Mouse (Mus musculus): Measurements from ENCODE around the gene Socs1.
"Not testable (repeated sequence)": the region's sequence is repeated elsewhere in the genome, so short reads cannot be mapped to it uniquely, and the experiment has no call there.

The Socs1 gene
- long read RNA-seq, experiment 1, partial matches to known transcripts = 0 of 1 reads
- long read RNA-seq, experiment 1, other reads (novel, unspliced or antisense) = 0 of 1 reads
- long read RNA-seq, experiment 2, partial matches to known transcripts = 0 of 2 reads
- long read RNA-seq, experiment 2, other reads (novel, unspliced or antisense) = 1 of 2 reads

- intact Hi-C loops (cut with DNase I) = loop anchor here (5.0 to 10.0 kb wide), 3 partner anchors 59 to 143 kb away; no protein-coding TSS in a partner anchor
Observed at GRCm38 (mm10) chr16:10785371-10786231, at the start of gene Socs1. Gene Socs1 (minus strand): TSS chr16:10785536.

GRCm38 (mm10) chr16:10834542-10834910 is 49.2 kb upstream of the Socs1 start:
- intact Hi-C loops (cut with DNase I) = no loop called here

- intact Hi-C loops (cut with DNase I) = no loop called here
Observed at GRCm38 (mm10) chr16:10828461-10828805, 43.1 kb upstream of the Socs1 start.

GRCm38 (mm10) chr16:10827766-10828460 is 42.6 kb upstream of the Socs1 start:
- intact Hi-C loops (cut with DNase I) = no loop called here

GRCm38 (mm10) chr16:10827269-10827668 is 41.9 kb upstream of the Socs1 start:
- intact Hi-C loops (cut with DNase I) = no loop called here

- intact Hi-C loops (cut with DNase I) = no loop called here
Observed at GRCm38 (mm10) chr16:10825840-10826239, 40.5 kb upstream of the Socs1 start.

- intact Hi-C loops (cut with DNase I) = no loop called here
Observed at GRCm38 (mm10) chr16:10824536-10824935, 39.2 kb upstream of the Socs1 start.

- intact Hi-C loops (cut with DNase I) = no loop called here
Observed at GRCm38 (mm10) chr16:10821387-10821786, 36.1 kb upstream of the Socs1 start.

- intact Hi-C loops (cut with DNase I) = no loop called here
Observed at GRCm38 (mm10) chr16:10819966-10820365, 34.6 kb upstream of the Socs1 start.

GRCm38 (mm10) chr16:10818579-10819135 is 33.3 kb upstream of the Socs1 start:
- intact Hi-C loops (cut with DNase I) = no loop called here

GRCm38 (mm10) chr16:10814864-10815263 is 29.5 kb upstream of the Socs1 start:
- intact Hi-C loops (cut with DNase I) = no loop called here

GRCm38 (mm10) chr16:10813726-10814125 is 28.4 kb upstream of the Socs1 start:
- intact Hi-C loops (cut with DNase I) = no loop called here

GRCm38 (mm10) chr16:10812865-10813371 is 27.6 kb upstream of the Socs1 start, which contains the start of gene Gm11172:
Gene Gm11172 (plus strand): TSS chr16:10812915.
- intact Hi-C loops (cut with DNase I) = no loop called here

GRCm38 (mm10) chr16:10810376-10810775 is 25.0 kb upstream of the Socs1 start:
- intact Hi-C loops (cut with DNase I) = no loop called here

- intact Hi-C loops (cut with DNase I) = no loop called here
Observed at GRCm38 (mm10) chr16:10805789-10806527, 20.6 kb upstream of the Socs1 start, which contains the start of gene Prm1. Gene Prm1 (minus strand): TSS chr16:10805839.

GRCm38 (mm10) chr16:10802420-10802819 is 17.1 kb upstream of the Socs1 start:
- intact Hi-C loops (cut with DNase I) = not testable (repeated sequence)

- intact Hi-C loops (cut with DNase I) = no loop called here
Observed at GRCm38 (mm10) chr16:10796034-10796433, 10.7 kb upstream of the Socs1 start, which contains the start of gene Prm2. Gene Prm2 (minus strand): TSS chr16:10796134.

- intact Hi-C loops (cut with DNase I) = no loop called here
Observed at GRCm38 (mm10) chr16:10790702-10791101, 5.4 kb upstream of the Socs1 start, which contains the start of gene Prm3. Gene Prm3 (minus strand): TSS chr16:10790914.

GRCm38 (mm10) chr16:10788866-10789265 is 3.5 kb upstream of the Socs1 start:
- intact Hi-C loops (cut with DNase I) = loop anchor here (5.0 to 10.0 kb wide), 3 partner anchors 56 to 147 kb away; no protein-coding TSS in a partner anchor

- intact Hi-C loops (cut with DNase I) = loop anchor here (5.0 to 10.0 kb wide), 3 partner anchors 57 to 146 kb away; no protein-coding TSS in a partner anchor
Observed at GRCm38 (mm10) chr16:10788271-10788670, 2.9 kb upstream of the Socs1 start, which contains the start of gene Tnp2. Gene Tnp2 (minus strand): TSS chr16:10788660.

Measured in adrenal gland (tissue).